Mouse (Mus musculus): ENCODE data around the gene Tmem50b. TPM values are rescaled to one million over a fixed set of nuclear protein-coding genes. Genes with fewer than 3 reads are reported as not detected.
A peak's percentile ranks its signal among the peaks of the same experiment; 100 is the strongest.

Gene Tmem50b
- polyA plus RNA-seq, 1 experiment, result 27.7 TPM

- TF ChIP-seq POLR2A (IDR thresholded peaks at IDR 0.05; ENCODE audit: low read depth, low read length), result no peak
- no peak for TF ChIP-seq CTCF (IDR thresholded peaks at IDR 0.05; ENCODE audit: borderline replicate concordance, insufficient read depth, low read length)
- Histone ChIP-seq H3K4me1 (ENCODE audit: control insufficient read depth, insufficient read depth, low read length) (no peaks in the 10 kb centered on the region), H3K27ac (ENCODE audit: insufficient read depth, low read length) (no peak overlapping the region), H3K4me3 (ENCODE audit: insufficient read depth, low read length) (no peak overlapping the region)
Measured at GRCm38 (mm10) chr16:91571105-91571504, 26.5 kb downstream of the Tmem50b start.

GRCm38 (mm10) chr16:91568960-91569359 is 28.6 kb downstream of the Tmem50b start:
- H3K4me3 ChIP-seq (ENCODE audit: insufficient read depth, low read length), result no peak overlapping the region
- H3K4me1 ChIP-seq (ENCODE audit: control insufficient read depth, insufficient read depth, low read length), result no peaks in the 10 kb centered on the region
- no peak for TF ChIP-seq CTCF (IDR thresholded peaks at IDR 0.05; ENCODE audit: borderline replicate concordance, insufficient read depth, low read length)
- H3K27ac ChIP-seq (ENCODE audit: insufficient read depth, low read length), result no peak overlapping the region

- Histone ChIP-seq H3K27ac (ENCODE audit: insufficient read depth, low read length) (no peak overlapping the region), H3K4me3 (ENCODE audit: insufficient read depth, low read length) (no peak overlapping the region), H3K4me1 (ENCODE audit: control insufficient read depth, insufficient read depth, low read length) (no peaks in the 10 kb centered on the region)
- TF ChIP-seq CTCF (IDR thresholded peaks at IDR 0.05; ENCODE audit: borderline replicate concordance, insufficient read depth, low read length) (no peak), POLR2A (IDR thresholded peaks at IDR 0.05; ENCODE audit: low read depth, low read length) (no peak)
Measured at GRCm38 (mm10) chr16:91566002-91566401, 31.6 kb downstream of the Tmem50b start.

- TF ChIP-seq CTCF (IDR thresholded peaks at IDR 0.05; ENCODE audit: borderline replicate concordance, insufficient read depth, low read length), result no peak
- TF ChIP-seq POLR2A (IDR thresholded peaks at IDR 0.05; ENCODE audit: low read depth, low read length), result no peak
- Histone ChIP-seq H3K27ac (ENCODE audit: insufficient read depth, low read length) (no peak overlapping the region), H3K4me3 (ENCODE audit: insufficient read depth, low read length) (no peak overlapping the region), H3K4me1 (ENCODE audit: control insufficient read depth, insufficient read depth, low read length) (no peaks in the 10 kb centered on the region)
Measured at GRCm38 (mm10) chr16:91565292-91565951, 32.2 kb downstream of the Tmem50b start.

- Histone ChIP-seq H3K4me3 (ENCODE audit: insufficient read depth, low read length) (no peak overlapping the region), H3K27ac (ENCODE audit: insufficient read depth, low read length) (no peak overlapping the region), H3K4me1 (ENCODE audit: control insufficient read depth, insufficient read depth, low read length) (no peaks in the 10 kb centered on the region)
- no peak for TF ChIP-seq CTCF (IDR thresholded peaks at IDR 0.05; ENCODE audit: borderline replicate concordance, insufficient read depth, low read length)
- TF ChIP-seq POLR2A (IDR thresholded peaks at IDR 0.05; ENCODE audit: low read depth, low read length), result no peak
Measured at GRCm38 (mm10) chr16:91564580-91565291, 32.9 kb downstream of the Tmem50b start.

- TF ChIP-seq POLR2A (IDR thresholded peaks at IDR 0.05; ENCODE audit: low read depth, low read length) (no peak), CTCF (IDR thresholded peaks at IDR 0.05; ENCODE audit: borderline replicate concordance, insufficient read depth, low read length) (no peak)
- H3K27ac ChIP-seq (ENCODE audit: insufficient read depth, low read length), result no peak overlapping the region
Measured at GRCm38 (mm10) chr16:91561541-91562457, 35.8 kb downstream of the Tmem50b start.

GRCm38 (mm10) chr16:91561099-91561498 is 36.5 kb downstream of the Tmem50b start:
- H3K4me1 ChIP-seq (ENCODE audit: control insufficient read depth, insufficient read depth, low read length), result peaks cover 6% of the 10 kb centered on the region
- no peak overlapping the region for H3K4me3 ChIP-seq (ENCODE audit: insufficient read depth, low read length)
- no peak for TF ChIP-seq POLR2A (IDR thresholded peaks at IDR 0.05; ENCODE audit: low read depth, low read length)
- TF ChIP-seq CTCF (IDR thresholded peaks at IDR 0.05; ENCODE audit: borderline replicate concordance, insufficient read depth, low read length), result peak; percentile 58; the same call in 1 of the 2 replicates
- no peak overlapping the region for H3K27ac ChIP-seq (ENCODE audit: insufficient read depth, low read length)

More at GRCm38 (mm10) chr16:91561541-91562457, 35.8 kb downstream of the Tmem50b start:
- H3K4me3 ChIP-seq (ENCODE audit: insufficient read depth, low read length), result no peak overlapping the region
- peaks cover 2% of the 10 kb centered on the region; the same call in 1 of the 2 replicates for H3K4me1 ChIP-seq (ENCODE audit: control insufficient read depth, insufficient read depth, low read length)

- H3K4me3 ChIP-seq (ENCODE audit: insufficient read depth, low read length), result no peak overlapping the region
- peak overlapping the region; percentile 24; the same call in 1 of the 2 replicates for H3K27ac ChIP-seq (ENCODE audit: insufficient read depth, low read length)
- TF ChIP-seq CTCF (IDR thresholded peaks at IDR 0.05; ENCODE audit: borderline replicate concordance, insufficient read depth, low read length) (no peak), POLR2A (IDR thresholded peaks at IDR 0.05; ENCODE audit: low read depth, low read length) (no peak)
- H3K4me1 ChIP-seq (ENCODE audit: control insufficient read depth, insufficient read depth, low read length), result peaks cover 19% of the 10 kb centered on the region
Measured at GRCm38 (mm10) chr16:91557693-91558092, 39.9 kb downstream of the Tmem50b start.

GRCm38 (mm10) chr16:91557214-91557613 is 40.4 kb downstream of the Tmem50b start:
- Histone ChIP-seq H3K4me3 (ENCODE audit: insufficient read depth, low read length) (no peak overlapping the region), H3K4me1 (ENCODE audit: control insufficient read depth, insufficient read depth, low read length) (peaks cover 20% of the 10 kb centered on the region), H3K27ac (ENCODE audit: insufficient read depth, low read length) (peak overlapping the region; percentile 83)
- no peak for TF ChIP-seq CTCF (IDR thresholded peaks at IDR 0.05; ENCODE audit: borderline replicate concordance, insufficient read depth, low read length)
- no peak for TF ChIP-seq POLR2A (IDR thresholded peaks at IDR 0.05; ENCODE audit: low read depth, low read length)
